Mouse (Mus musculus): ENCODE measurements around the gene Mtus2.

Mtus2 gene

DNA sequence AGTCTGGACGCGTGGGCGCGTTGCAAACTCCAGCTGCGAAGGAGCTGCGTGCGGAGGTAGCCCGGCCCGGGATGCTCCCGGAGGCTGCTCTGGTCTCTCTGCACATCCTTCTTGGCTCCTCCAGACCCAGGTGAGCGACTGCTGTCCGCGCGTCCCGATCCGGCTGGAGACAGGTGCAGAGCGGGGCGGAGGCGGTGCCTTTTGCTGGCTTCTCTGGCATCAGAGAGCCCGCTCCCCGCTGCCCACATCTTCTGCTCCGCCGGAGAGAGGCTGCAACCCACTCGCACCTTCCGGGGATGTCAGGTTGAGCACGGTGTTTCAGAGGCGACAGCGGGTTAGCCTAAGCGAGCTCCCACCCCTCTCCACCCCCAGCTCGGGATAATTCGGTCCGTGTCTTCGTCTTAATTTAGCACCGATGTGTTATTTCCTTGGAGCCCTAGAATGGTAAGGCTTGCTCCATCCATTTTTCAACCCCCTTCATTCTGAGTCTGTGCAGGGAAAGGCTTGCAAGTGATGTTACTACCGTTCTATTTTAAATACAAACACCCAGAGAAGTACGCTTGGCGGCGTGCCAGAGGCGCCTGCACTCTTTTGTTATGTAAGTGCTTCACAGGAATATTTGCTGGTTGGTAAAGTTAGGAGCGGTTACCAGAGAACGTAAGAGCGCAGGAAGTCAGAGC lies 612 bp downstream of the Mtus2 start:
- DNase-seq (ENCODE audit: low read depth in 1 of 2, low spot score in 2 of 2), result no peak

DNA sequence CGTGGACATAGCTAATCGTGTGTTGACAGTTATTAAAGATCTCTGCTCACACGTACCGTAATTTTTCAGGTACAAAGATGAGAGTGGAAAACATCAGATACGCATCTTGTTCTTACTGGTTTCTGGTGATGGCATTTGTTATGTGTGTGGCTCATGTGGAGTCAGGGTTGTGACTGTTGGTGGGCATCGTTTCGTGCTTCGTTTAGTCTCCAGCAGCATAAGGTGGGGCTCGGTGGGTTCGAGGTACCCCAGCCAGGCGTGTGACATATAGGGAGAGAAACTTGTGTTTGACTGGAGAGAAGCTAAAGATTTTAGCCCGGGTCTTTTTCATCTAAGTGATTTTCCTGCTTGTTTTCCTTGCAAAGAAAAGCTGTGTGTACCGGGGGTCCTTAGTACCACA lies 1.4 kb downstream of the Mtus2 start:
- no peak for DNase-seq (ENCODE audit: low read depth in 1 of 2, low spot score in 2 of 2)

DNA sequence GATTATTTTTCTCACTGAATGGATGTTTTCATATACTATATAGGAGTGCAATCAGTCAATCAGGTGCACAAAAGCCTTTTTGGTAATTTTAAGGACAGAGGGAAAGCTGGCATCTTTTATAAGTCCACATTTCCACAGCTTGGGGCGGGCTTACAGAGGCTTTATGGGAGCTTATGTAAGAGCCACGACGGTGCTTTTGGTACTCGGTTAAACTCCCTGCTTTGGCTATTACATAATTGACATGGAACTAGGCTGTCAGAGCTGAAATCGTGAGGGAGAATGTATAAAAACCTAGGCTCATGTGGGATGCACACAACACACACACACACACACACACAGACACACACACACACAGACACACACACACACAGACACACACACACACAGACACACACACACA lies 2.0 kb downstream of the Mtus2 start:
- DNase-seq (ENCODE audit: low read depth in 1 of 2, low spot score in 2 of 2), result no peak

DNA sequence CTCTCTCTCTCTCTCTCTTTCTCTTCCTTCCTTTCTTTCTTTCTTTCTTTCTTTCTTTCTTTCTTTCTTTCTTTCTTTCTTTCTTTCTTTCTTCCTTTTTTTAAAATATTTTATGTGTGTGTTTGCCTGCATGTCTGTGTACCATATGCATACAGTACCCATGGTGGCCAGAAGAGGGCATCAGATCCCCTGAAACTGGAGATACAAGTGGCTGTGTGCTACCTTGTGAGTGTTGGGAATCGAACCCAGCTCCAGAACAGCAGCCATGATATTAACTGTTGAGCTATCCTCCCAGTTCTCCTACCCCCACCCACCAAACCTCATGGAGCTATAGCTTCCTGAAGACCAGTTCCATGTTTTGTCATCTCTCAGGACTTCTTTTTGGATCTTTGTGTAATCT lies 3.7 kb downstream of the Mtus2 start:
- no peak for DNase-seq (ENCODE audit: low read depth in 1 of 2, low spot score in 2 of 2)

DNA sequence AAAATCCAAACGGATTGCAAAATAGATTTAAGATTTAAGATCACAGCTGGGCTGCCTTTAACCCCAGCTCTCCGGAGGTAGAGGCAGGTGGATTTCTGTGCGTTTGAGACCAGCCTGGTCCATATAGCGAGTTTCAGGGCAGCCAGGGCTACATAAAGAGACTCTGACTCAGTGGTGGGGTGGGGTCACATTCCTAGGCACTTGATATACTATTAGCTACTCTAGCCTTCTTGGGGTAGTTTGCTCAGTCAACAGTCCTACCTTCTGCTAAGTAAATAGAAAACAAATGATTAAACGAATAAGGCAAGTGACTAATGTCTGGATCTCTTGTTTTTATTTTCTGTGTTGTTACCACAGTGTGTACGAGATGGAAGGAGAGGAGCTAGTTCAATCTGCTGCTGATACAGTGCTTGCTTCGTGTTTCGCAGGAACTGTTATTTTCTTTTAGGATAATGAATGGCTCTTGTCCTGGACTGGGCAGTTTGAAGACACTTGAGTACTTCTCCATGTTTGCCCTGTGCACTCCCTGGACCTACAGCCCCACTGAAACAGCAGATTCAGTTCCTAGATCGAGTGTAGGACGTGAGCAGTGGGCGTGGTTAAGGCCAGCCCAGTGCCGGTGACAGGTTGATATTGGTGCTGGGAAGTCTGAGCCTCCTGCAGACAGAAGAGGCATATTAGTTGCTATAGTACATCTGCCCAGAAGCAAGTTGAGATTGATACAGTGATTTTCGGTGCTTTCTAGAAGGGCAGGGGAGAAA lies 6.9 kb downstream of the Mtus2 start:
- no peak for DNase-seq (ENCODE audit: low read depth in 1 of 2, low spot score in 2 of 2)

DNA sequence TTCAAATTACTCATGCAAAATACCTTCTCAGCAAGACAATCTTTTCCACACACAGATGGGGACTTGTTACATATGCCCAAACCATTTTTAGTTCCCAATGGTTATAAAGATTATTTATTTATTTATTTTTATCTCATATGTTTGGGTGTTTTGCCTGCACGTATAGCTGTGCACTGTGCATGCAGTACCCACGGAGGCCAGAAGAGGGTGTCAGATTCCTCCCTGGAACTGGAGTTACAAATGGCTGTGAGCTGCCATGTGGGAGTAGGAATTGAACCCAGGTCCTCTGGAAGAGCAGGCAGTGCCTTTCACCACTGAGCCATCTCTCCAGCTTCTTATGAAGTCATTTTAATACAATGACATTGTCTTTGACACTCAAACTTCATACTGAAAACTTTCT lies 7.7 kb downstream of the Mtus2 start:
- DNase-seq (ENCODE audit: low read depth in 1 of 2, low spot score in 2 of 2), result no peak

DNA sequence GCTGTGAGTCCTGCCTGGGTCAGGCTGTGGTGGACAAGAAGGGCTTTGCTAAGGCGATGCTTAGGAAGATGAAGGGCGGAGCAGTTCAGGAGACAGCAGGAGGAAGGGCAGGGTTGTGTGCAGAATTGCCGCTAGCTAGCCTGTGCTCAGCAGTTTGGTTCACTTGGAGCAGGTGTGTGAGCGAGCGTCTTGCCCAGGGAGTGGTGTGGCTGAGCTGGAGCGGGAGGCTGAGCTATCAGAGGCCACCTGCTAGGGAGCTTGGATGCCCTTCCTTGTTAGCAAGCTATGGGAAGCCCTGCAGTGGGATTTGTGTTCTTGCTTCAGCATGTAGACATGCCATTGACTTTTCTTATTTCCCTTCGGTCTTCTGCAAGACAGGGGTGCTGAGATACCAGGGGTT lies 9.5 kb downstream of the Mtus2 start:
- DNase-seq (ENCODE audit: low read depth in 1 of 2, low spot score in 2 of 2), result no peak

DNA sequence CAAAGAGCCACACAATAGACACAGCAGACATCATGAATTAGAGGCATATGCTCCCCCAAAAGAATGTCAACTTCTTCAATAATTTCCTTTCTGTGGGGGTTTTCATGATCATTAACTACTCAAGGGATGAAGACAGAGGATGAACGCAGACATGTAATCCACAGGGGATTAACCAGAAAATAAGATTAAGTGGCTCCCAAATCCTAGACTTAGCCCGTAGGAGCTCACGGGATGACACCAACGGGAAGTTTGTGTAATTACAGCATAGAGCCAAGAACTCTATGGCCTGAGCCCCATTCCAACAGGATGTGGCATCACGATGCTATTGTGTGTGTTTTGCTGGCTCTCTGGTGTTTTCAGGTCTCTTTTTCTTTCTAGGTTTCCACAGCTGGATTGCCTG lies 12.4 kb downstream of the Mtus2 start:
- DNase-seq (ENCODE audit: low read depth in 1 of 2, low spot score in 2 of 2), result no peak

DNA sequence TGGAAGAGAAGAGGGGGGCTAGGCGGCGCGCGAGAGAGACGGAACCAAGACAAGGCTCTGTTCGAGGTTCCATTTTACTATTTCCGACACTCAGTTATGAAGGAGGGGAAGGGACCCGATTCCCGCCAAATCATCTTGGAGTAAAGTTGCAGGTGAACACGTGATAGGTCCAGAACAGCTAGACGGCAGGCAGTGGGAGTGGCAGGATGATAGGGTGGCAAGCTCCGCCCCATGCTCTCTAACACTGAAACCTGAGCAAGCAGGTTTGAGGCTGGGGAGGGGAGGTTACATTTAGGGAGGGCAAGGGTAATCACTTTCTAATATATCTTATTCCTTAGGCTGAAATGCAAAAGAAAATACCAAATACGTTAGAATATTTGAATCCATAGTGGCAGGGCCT lies 18.9 kb downstream of the Mtus2 start:
- DNase-seq (ENCODE audit: low read depth in 1 of 2, low spot score in 2 of 2), result no peak

DNA sequence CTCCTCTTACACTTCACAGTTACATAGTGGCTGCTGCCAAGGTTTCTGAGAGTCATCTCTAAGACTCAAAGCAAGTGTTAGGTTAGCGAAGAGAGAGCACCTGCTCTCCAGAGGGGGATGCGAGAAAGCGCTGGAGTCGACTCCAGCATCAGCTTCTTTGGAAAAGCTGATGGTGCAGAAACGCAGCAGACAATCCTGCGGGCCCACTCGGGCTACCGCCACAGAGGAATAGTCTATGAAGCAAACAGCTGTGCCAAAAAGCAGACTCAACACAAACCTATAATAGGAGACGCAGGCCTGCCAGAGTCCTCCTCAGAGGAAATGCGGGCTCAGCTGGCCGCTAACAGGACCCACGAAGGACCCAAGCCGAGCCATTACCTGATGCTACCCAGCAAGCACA lies 23.5 kb downstream of the Mtus2 start:
- DNase-seq (ENCODE audit: low read depth in 1 of 2, low spot score in 2 of 2), result no peak

DNA sequence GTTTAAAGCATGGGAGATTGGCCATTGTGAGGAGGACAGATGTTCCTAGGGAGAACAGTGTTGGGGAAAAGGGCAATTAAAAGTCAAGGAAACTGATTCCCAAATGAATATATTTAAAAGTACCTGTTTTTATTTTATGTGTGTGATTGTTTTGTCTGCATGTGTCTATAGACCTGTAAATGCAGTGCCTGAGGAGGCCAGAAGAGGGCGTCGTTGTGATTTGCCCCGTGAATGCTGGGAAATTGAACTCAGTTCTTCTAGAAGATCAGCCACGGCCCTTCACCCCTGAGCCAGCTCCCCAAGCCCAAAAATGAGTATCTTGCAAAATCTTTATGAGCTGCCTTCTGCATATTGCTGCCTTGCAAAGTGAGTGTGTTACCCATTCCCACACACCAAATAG lies 33.2 kb downstream of the Mtus2 start:
- DNase-seq (ENCODE audit: low read depth in 1 of 2, low spot score in 2 of 2), result no peak

DNA sequence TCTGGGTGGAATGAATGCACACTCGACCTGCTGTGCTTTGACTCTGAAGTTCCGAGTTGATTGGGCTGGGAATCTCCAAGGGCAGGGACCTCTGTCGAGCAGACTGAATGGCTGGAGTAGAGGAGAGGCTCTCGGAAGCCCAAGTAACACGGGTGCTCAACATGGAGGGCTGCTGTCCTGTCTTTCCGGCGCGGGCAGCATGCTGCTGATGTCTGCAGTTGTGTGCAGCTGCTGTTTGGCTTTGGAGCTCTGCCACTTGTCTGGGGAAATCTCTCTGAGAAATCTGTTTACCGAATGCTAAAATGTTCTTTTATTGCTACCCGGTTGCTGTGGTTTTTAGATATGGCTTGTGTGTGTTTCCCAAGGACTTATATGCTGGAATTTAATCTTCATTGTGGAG lies 33.7 kb downstream of the Mtus2 start:
- DNase-seq (ENCODE audit: low read depth in 1 of 2, low spot score in 2 of 2), result no peak

DNA sequence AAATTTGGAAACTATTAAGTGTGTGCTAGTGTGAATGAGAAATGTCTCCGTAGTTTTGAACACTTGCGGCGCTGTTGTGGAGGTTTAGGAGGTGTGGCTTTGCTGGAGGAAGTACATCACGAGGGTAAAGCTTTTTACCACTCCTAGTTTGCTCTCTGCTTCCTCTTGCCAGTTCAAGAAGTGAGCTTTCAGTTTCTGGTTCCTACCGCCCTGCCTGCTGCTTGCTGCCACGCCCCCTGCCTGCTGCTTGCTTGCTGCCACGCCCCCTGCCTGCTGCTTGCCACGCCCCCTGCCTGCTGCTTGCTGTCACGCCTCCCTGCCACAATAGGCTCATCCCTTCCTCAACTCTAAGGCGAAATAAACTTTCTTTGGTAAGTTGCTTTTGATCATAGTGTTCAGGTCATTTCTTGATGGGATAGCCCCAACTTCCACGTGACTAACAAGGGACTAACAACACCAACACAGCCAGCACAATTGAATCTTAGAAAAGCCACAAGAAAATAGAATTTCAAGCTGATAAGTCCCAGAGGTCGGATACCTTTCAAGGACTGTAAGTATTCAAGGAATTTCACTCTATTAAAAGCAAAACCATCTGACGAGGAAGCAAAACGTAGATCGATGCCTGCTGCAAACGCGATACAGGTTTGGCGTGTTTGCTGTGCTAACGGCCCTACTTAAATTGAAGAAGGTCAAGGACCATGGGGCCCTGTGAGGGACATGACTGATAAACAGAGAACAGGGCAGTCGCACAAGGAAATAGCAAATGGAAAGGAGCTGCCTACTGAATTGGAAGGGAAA lies 35.7 kb downstream of the Mtus2 start:
- peak; percentile 1 for DNase-seq (ENCODE audit: low read depth in 1 of 2, low spot score in 2 of 2)

DNA sequence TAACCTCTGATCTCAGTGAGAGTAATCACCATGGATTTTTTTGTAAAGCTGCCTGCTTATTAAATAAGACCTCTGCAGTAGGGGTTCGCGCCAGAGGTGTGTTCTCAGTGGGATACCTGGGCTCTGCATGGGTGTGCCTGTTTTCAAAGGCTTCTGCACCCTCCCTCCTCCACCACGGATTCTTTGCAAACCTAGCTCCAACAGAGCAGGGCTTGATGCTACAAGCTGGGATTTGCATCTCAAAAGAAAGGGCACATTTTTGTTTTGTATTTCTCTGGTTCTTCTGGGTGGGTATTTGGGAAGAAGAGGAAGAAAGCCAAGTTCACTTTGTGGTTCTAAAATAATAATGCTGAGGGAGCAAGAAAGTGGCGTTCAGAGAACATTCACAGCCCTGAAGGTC lies 48.1 kb downstream of the Mtus2 start:
- no peak for DNase-seq (ENCODE audit: low read depth in 1 of 2, low spot score in 2 of 2)

DNA sequence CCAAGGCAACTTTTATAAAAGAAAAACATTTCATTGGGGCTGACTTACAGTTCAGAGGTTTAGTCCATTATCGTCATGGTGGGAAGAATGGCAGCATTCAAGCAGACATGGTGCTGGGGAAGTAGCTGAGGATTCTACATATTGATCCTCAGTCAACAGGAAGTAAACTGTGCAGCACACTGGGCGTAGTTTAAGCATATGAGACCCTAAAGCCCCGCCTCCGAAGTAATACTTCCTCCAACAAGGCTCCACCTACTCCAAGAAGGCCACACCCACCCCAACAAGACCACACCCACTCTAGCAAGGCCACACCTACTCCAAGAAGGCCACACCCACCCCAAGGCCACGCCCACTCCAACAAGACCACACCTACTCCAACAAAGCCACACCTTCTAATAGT lies 55.0 kb downstream of the Mtus2 start:
- DNase-seq (ENCODE audit: low read depth in 1 of 2, low spot score in 2 of 2), result no peak

DNA sequence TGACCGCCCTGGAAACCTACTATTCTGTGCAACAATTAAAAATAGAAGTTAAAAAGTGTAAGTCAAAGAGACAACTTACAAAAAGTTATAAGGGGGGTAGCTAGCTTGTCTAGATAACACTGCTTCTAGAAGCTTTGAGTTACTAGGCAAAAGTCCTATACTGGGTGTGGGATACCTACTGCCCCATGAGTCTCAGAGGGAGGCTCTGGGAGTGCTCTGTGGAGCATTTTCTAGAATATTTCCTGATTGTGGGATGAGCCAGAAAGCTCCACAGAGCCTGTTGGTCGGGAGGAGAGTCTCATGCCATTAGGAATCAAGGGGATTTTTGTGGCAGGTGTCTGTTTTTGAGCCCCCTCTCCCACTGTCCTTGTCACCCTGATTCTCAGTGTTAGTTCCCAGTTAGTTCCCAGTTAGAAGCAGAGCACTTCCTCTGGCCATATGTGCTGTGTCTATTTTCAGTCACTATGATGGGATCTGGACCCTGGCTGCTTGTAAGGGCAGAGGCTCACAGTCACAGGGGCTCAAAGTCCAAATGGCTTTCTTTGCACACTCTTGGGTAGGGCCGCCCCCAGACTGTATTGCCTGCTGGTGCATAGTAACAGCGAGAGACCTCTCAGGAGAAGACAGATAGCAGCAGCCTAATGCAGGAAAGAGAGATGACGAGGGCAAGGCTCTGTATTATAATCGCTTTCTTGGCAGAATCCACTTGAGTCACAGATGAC lies 57.2 kb downstream of the Mtus2 start:
- DNase-seq (ENCODE audit: low read depth in 1 of 2, low spot score in 2 of 2), result no peak

DNA sequence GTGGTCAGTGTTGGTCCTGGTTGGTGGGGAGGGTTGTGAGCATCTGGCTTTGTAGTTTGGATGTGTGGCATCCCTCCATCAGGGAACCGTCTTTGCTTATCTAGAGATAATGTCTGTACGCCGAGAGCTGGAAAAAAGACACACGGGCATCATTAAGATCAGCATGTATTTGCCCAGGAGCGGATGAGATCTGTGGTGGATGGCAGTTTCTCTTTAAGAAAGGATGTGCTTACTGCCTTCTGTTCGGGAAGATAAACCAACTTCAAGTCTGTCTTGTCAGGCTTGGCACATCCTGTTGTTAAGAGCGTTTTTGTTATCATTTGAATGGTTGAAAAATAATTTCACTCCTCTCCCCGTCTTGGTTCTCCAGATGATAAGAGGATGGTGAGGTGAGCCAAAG lies 58.3 kb downstream of the Mtus2 start:
- DNase-seq (ENCODE audit: low read depth in 1 of 2, low spot score in 2 of 2), result no peak

DNA sequence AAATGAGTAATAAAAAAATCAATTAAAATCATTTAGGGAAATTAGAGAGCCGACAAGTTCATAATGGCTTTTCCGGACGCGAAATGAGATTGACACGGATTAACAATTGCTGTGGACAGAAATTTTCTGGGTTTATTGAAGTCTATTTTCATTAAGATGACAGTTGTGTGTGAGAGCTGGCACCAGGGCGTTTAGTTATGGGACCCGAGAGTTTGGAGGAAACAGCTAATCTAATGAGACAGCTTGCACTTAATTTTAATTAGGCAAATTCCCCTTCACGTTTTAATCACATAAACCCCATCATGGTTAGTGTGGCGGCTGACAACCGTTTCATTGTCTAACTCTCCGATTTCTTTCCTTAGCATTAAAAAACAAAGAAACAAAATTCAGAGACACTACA lies 60.3 kb downstream of the Mtus2 start:
- no peak for DNase-seq (ENCODE audit: low read depth in 1 of 2, low spot score in 2 of 2)

DNA sequence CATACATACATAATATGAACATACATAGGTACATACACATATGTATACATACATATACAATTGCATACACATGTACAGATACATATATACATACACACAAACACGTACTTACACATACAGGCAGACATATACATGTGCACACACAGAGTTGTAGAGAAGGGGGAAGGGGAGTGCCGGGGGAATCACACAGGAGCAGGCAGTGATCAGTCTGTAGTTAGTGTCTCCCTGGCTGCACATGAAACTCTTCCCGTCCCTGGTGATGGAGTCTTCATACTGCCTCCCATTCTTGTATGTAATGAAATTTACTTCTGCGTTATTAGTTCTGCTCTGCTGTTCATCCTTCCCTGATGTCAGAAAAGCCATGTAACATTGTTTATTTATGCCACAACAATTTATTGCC lies 65.7 kb downstream of the Mtus2 start:
- no peak for DNase-seq (ENCODE audit: low read depth in 1 of 2, low spot score in 2 of 2)

DNA sequence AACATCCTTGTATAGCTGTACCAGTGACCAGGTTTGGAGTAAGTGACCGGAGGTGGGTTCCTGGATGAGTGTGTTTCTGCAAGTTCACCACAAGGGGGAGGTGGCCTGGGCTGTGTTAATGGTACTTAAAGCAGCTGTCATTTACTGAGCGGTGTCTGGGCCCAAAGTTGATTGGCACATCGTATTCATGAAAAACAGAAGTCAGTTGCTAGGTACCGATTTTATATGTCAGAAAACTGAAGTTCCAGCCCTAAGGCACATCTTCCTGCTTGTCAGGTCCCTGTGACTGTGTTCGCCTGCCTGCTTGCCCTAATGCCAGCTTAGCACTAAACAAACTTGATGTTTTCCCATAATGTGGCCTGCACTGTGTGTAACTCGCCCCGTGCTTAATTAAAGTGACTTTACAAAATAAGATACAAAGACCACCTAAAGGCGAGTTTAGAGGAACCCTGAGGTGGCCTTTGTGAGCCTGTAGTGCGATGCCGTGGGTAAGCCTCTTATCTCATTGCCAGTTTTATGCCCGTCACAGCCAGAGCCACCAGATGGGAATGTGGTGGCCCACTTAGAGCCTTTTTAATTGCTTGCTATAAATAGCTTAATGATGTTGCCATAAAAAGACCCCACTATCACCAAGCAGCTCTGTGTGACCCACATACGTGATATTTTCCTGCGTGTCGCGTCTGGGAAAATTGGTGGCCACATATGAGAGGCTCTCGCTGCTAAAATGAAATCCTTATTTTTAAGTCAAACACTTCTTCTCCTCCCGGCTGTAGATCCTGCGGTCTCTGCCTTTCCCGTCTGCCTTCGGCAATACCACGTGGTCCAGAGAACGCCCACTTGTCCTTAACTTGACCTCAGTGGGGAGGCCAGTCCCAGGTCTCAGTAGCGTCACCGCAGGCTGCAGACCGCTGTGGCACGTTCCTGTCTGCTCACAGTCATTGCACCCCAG lies 69.6 kb downstream of the Mtus2 start:
- DNase-seq (ENCODE audit: low read depth in 1 of 2, low spot score in 2 of 2), result no peak

DNA sequence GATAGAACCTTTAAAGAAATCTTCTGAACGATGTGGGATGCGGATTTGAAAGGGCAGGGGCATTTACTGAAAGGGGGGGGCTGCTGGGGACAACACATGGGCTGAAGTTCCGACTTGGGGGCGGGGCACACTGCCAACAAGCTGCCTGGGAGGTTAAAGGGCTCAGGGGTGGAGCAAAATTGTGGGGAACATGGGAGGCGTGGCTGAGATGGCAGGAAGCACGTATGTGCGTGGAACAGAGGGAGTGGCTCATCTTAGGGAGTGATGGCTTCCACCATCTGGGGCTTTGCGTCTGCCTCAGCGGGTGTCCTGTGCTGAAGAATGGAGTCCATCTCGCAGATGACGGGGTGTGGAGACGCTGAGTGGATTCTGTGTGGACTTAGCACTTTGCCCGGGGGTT lies 70.9 kb downstream of the Mtus2 start:
- DNase-seq (ENCODE audit: low read depth in 1 of 2, low spot score in 2 of 2), result no peak
